Mouse (Mus musculus): ENCODE results near the gene Ftl1. TPM values are rescaled to one million over a fixed set of nuclear protein-coding genes. Genes with fewer than 3 reads are reported as not detected.
"Not testable (repeated sequence)": the region's sequence is repeated elsewhere in the genome, so short reads cannot be mapped to it uniquely, and the experiment has no call there.

The Ftl1 gene
- total and polyA plus RNA-seq, 2 experiments from 2014 or later, result 2,541 to 5,542 TPM

GRCm38 (mm10) chr7:45486761-45487415 lies 27.2 kb upstream of the Ftl1 start, which contains the start of gene Gm45808:
Gene Gm45808, minus strand, starts transcription at chr7:45486811.
- ATAC-seq, result no peak
- Histone ChIP-seq H3K27ac (ENCODE audit: low read depth, low read length) (no peak within 1 kb of the TSS), H3K4me3 (ENCODE audit: low read depth, low read length) (no peak within 1 kb of the TSS)

GRCm38 (mm10) chr7:45486158-45486557 lies 26.5 kb upstream of the Ftl1 start:
- no peak for DNase-seq
- Histone ChIP-seq H3K36me3 (ENCODE audit: insufficient read depth) (no peaks in the 10 kb centered on the region), H3K4me3 (ENCODE audit: low read depth, low read length) (no peak overlapping the region), H3K9me3 (ENCODE audit: low read length) (no peaks in the 10 kb centered on the region), H3K27me3 (ENCODE audit: insufficient read depth, low read length) (no peaks in the 10 kb centered on the region), H3K4me2 (ENCODE audit: low read depth) (no peak overlapping the region), H3K9ac (no peak overlapping the region), H3K4me1 (ENCODE audit: insufficient read depth) (0 out of 2 replicates have a peak, but pooled peaks cover 6% of the 10 kb centered on the region), H3K27ac (ENCODE audit: low read depth, low read length) (no peak overlapping the region)
- no peak for ATAC-seq
- TF ChIP-seq CTCF (IDR thresholded peaks at IDR 0.05; ENCODE audit: low read depth), result no peak
- 79% methylated on average over 7 of the region's 7 CpGs for WGBS

More at GRCm38 (mm10) chr7:45486761-45487415, 27.2 kb upstream of the Ftl1 start, which contains the start of gene Gm45808:
- no peak for DNase-seq
- H3K27me3 ChIP-seq (ENCODE audit: insufficient read depth, low read length), result no peaks in the 10 kb centered on the region
- 75% methylated on average over 12 of the region's 12 CpGs for WGBS
- peak within 1 kb of the TSS; percentile 50; the same call in 1 of the 2 replicates for H3K9ac ChIP-seq
- 0 out of 2 replicates have a peak, but pooled peaks cover 6% of the 10 kb centered on the region for H3K4me1 ChIP-seq (ENCODE audit: insufficient read depth)
- no peak for TF ChIP-seq CTCF (IDR thresholded peaks at IDR 0.05; ENCODE audit: low read depth)
- H3K36me3 ChIP-seq (ENCODE audit: insufficient read depth), result no peaks in the 10 kb centered on the region
- 0 out of 2 replicates have a peak within 1 kb of the TSS, but pooled peaks have one; percentile 48 for H3K4me2 ChIP-seq (ENCODE audit: low read depth)
- no peaks in the 10 kb centered on the region for H3K9me3 ChIP-seq (ENCODE audit: low read length)

- not testable (repeated sequence) for H3K36me3 ChIP-seq (ENCODE audit: insufficient read depth); H3K9ac ChIP-seq; H3K4me2 ChIP-seq (ENCODE audit: low read depth); H3K27ac ChIP-seq (ENCODE audit: low read depth, low read length); H3K9me3 ChIP-seq (ENCODE audit: low read length); ATAC-seq; H3K4me3 ChIP-seq (ENCODE audit: low read depth, low read length); H3K4me1 ChIP-seq (ENCODE audit: insufficient read depth); DNase-seq; H3K27me3 ChIP-seq (ENCODE audit: insufficient read depth, low read length)
- 95% methylated on average over 5 of the region's 5 CpGs for WGBS
Observed at GRCm38 (mm10) chr7:45484985-45485384, 25.3 kb upstream of the Ftl1 start.

GRCm38 (mm10) chr7:45482166-45482565 lies 22.5 kb upstream of the Ftl1 start:
- TF ChIP-seq CTCF (IDR thresholded peaks at IDR 0.05; ENCODE audit: low read depth), result no peak
- Histone ChIP-seq H3K4me3 (ENCODE audit: low read depth, low read length) (no peak overlapping the region), H3K9me3 (ENCODE audit: low read length) (no peaks in the 10 kb centered on the region), H3K4me2 (ENCODE audit: low read depth) (no peak overlapping the region), H3K4me1 (ENCODE audit: insufficient read depth) (no peaks in the 10 kb centered on the region), H3K27ac (ENCODE audit: low read depth, low read length) (no peak overlapping the region), H3K9ac (no peak overlapping the region), H3K27me3 (ENCODE audit: insufficient read depth, low read length) (no peaks in the 10 kb centered on the region), H3K36me3 (ENCODE audit: insufficient read depth) (no peaks in the 10 kb centered on the region)
- DNase-seq (no peak), ATAC-seq (no peak)
- 89% methylated on average over 1 of the region's 1 CpGs for WGBS

- Histone ChIP-seq H3K27me3 (ENCODE audit: insufficient read depth, low read length) (no peaks in the 10 kb centered on the region), H3K9ac (no peak within 1 kb of the TSS), H3K4me1 (ENCODE audit: insufficient read depth) (no peaks in the 10 kb centered on the region), H3K4me2 (ENCODE audit: low read depth) (no peak within 1 kb of the TSS), H3K4me3 (ENCODE audit: low read depth, low read length) (no peak within 1 kb of the TSS), H3K27ac (ENCODE audit: low read depth, low read length) (no peak within 1 kb of the TSS), H3K9me3 (ENCODE audit: low read length) (no peaks in the 10 kb centered on the region), H3K36me3 (ENCODE audit: insufficient read depth) (no peaks in the 10 kb centered on the region)
- DNase-seq (peak; percentile 74), ATAC-seq (peak; percentile 90)
- no peak for TF ChIP-seq CTCF (IDR thresholded peaks at IDR 0.05; ENCODE audit: low read depth)
- WGBS, result 52% methylated on average over 15 of the region's 15 CpGs
Observed at GRCm38 (mm10) chr7:45481374-45481927, 21.8 kb upstream of the Ftl1 start, which contains the start of gene Tulp2. Gene Tulp2, plus strand, starts transcription at chr7:45481877.

GRCm38 (mm10) chr7:45480310-45480709 lies 20.6 kb upstream of the Ftl1 start:
- not testable (repeated sequence) for H3K4me3 ChIP-seq (ENCODE audit: low read depth, low read length); H3K27me3 ChIP-seq (ENCODE audit: insufficient read depth, low read length); DNase-seq; H3K4me1 ChIP-seq (ENCODE audit: insufficient read depth); H3K9me3 ChIP-seq (ENCODE audit: low read length); ATAC-seq; H3K4me2 ChIP-seq (ENCODE audit: low read depth); H3K27ac ChIP-seq (ENCODE audit: low read depth, low read length); H3K9ac ChIP-seq; H3K36me3 ChIP-seq (ENCODE audit: insufficient read depth)
- WGBS, result 78% methylated on average over 3 of the region's 4 CpGs

GRCm38 (mm10) chr7:45478774-45479173 lies 19.1 kb upstream of the Ftl1 start:
- Histone ChIP-seq H3K4me1 (ENCODE audit: insufficient read depth) (no peaks in the 10 kb centered on the region), H3K9me3 (ENCODE audit: low read length) (no peaks in the 10 kb centered on the region), H3K4me2 (ENCODE audit: low read depth) (no peak overlapping the region), H3K4me3 (ENCODE audit: low read depth, low read length) (no peak overlapping the region), H3K9ac (no peak overlapping the region), H3K27ac (ENCODE audit: low read depth, low read length) (no peak overlapping the region), H3K27me3 (ENCODE audit: insufficient read depth, low read length) (no peaks in the 10 kb centered on the region), H3K36me3 (ENCODE audit: insufficient read depth) (no peaks in the 10 kb centered on the region)
- ATAC-seq, result no peak
- TF ChIP-seq CTCF (IDR thresholded peaks at IDR 0.05; ENCODE audit: low read depth), result no peak
- WGBS, result 97% methylated on average over 7 of the region's 7 CpGs
- DNase-seq, result no peak
